Mouse (Mus musculus): Measurements from ENCODE around the gene Gpr22. TPM values are rescaled to one million over a fixed set of nuclear protein-coding genes. Genes with fewer than 3 reads are reported as not detected.
A peak's percentile ranks its signal among the peaks of the same experiment; 100 is the strongest.

The Gpr22 gene
- polyA plus RNA-seq, 1 experiment from 2014 or later: 1.1 TPM

GRCm38 (mm10) chr12:31712727-31713126 lies 1.0 kb downstream of the Gpr22 start:
- Histone ChIP-seq H3K27ac (replicated peaks) (no peak overlapping the region), H3K4me1 (peaks cover 2% of the 10 kb centered on the region; the same call in 1 of the 2 replicates), H3K27me3 (ENCODE audit: low read depth, poor library complexity, severe bottlenecking) (no peaks in the 10 kb centered on the region), H3K9me3 (replicated peaks) (no peaks in the 10 kb centered on the region), H3K4me3 (peak overlapping the region; percentile 14; the same call in 1 of the 2 replicates), H3K36me3 (no peaks in the 10 kb centered on the region)
- DNase-seq (ENCODE audit: low spot score): no peak
- WGBS: 92% methylated on average over 4 of the region's 4 CpGs

- no peak overlapping the region for H3K27ac ChIP-seq (replicated peaks)
- H3K4me1 ChIP-seq: peaks cover 2% of the 10 kb centered on the region; the same call in 1 of the 2 replicates
- H3K4me3 ChIP-seq: peak overlapping the region; percentile 7; the same call in 1 of the 2 replicates
- no peaks in the 10 kb centered on the region for H3K27me3 ChIP-seq (ENCODE audit: low read depth, poor library complexity, severe bottlenecking)
- no peaks in the 10 kb centered on the region for H3K36me3 ChIP-seq
- no peak for DNase-seq (ENCODE audit: low spot score)
- WGBS: 71% methylated on average over 5 of the region's 5 CpGs
- H3K9me3 ChIP-seq (replicated peaks): no peaks in the 10 kb centered on the region
These were observed 1.5 kb downstream of the Gpr22 start for GRCm38 (mm10) chr12:31712233-31712632.

- WGBS: 95% methylated on average over 6 of the region's 6 CpGs
- Histone ChIP-seq H3K4me3 (no peak overlapping the region), H3K27ac (replicated peaks) (no peak overlapping the region), H3K36me3 (no peaks in the 10 kb centered on the region), H3K9me3 (replicated peaks) (no peaks in the 10 kb centered on the region), H3K4me1 (peaks cover 2% of the 10 kb centered on the region; the same call in 1 of the 2 replicates), H3K27me3 (ENCODE audit: low read depth, poor library complexity, severe bottlenecking) (no peaks in the 10 kb centered on the region)
- no peak for DNase-seq (ENCODE audit: low spot score)
These were observed 4.1 kb downstream of the Gpr22 start for GRCm38 (mm10) chr12:31709665-31710064.

GRCm38 (mm10) chr12:31707531-31707930 lies 6.2 kb downstream of the Gpr22 start:
- DNase-seq (ENCODE audit: low spot score): no peak
- Histone ChIP-seq H3K27ac (replicated peaks) (no peak overlapping the region), H3K4me1 (no peaks in the 10 kb centered on the region), H3K9me3 (replicated peaks) (no peaks in the 10 kb centered on the region), H3K27me3 (ENCODE audit: low read depth, poor library complexity, severe bottlenecking) (no peaks in the 10 kb centered on the region), H3K4me3 (no peak overlapping the region), H3K36me3 (no peaks in the 10 kb centered on the region)
- WGBS: 74% methylated on average over 1 of the region's 1 CpGs

GRCm38 (mm10) chr12:31706168-31706567 lies 7.6 kb downstream of the Gpr22 start:
- Histone ChIP-seq H3K9me3 (replicated peaks) (no peaks in the 10 kb centered on the region), H3K27me3 (ENCODE audit: low read depth, poor library complexity, severe bottlenecking) (no peaks in the 10 kb centered on the region), H3K36me3 (no peaks in the 10 kb centered on the region), H3K27ac (replicated peaks) (no peak overlapping the region), H3K4me3 (no peak overlapping the region), H3K4me1 (no peaks in the 10 kb centered on the region)
- WGBS: 73% methylated on average over 2 of the region's 2 CpGs
- no peak for DNase-seq (ENCODE audit: low spot score)

GRCm38 (mm10) chr12:31703904-31704303 lies 9.8 kb downstream of the Gpr22 start:
- H3K27ac ChIP-seq (replicated peaks): no peak overlapping the region
- H3K36me3 ChIP-seq: no peaks in the 10 kb centered on the region
- H3K4me3 ChIP-seq: no peak overlapping the region
- 80% methylated on average over 6 of the region's 6 CpGs for whole genome bisulfite sequencing
- no peaks in the 10 kb centered on the region for H3K27me3 ChIP-seq (ENCODE audit: low read depth, poor library complexity, severe bottlenecking)
- no peak for DNase-seq (ENCODE audit: low spot score)
- H3K9me3 ChIP-seq (replicated peaks): no peaks in the 10 kb centered on the region
- no peaks in the 10 kb centered on the region for H3K4me1 ChIP-seq

GRCm38 (mm10) chr12:31701411-31701810 lies 12.3 kb downstream of the Gpr22 start:
- no peak for DNase-seq (ENCODE audit: low spot score)
- Histone ChIP-seq H3K9me3 (replicated peaks) (peaks cover 9% of the 10 kb centered on the region; the same call in 1 of the 2 replicates), H3K4me3 (no peak overlapping the region), H3K36me3 (peaks cover 19% of the 10 kb centered on the region), H3K27ac (replicated peaks) (no peak overlapping the region), H3K4me1 (no peaks in the 10 kb centered on the region), H3K27me3 (ENCODE audit: low read depth, poor library complexity, severe bottlenecking) (no peaks in the 10 kb centered on the region)
- 89% methylated on average over 5 of the region's 5 CpGs for WGBS

GRCm38 (mm10) chr12:31700623-31701347 lies 13.0 kb downstream of the Gpr22 start:
- Histone ChIP-seq H3K4me3 (no peak overlapping the region), H3K9me3 (replicated peaks) (peaks cover 9% of the 10 kb centered on the region; the same call in 1 of the 2 replicates), H3K36me3 (peaks cover 19% of the 10 kb centered on the region), H3K4me1 (no peaks in the 10 kb centered on the region), H3K27ac (replicated peaks) (no peak overlapping the region), H3K27me3 (ENCODE audit: low read depth, poor library complexity, severe bottlenecking) (no peaks in the 10 kb centered on the region)
- no peak for DNase-seq (ENCODE audit: low spot score)
- 69% methylated on average over 5 of the region's 5 CpGs for WGBS

GRCm38 (mm10) chr12:31693278-31693677 lies 20.5 kb downstream of the Gpr22 start:
- WGBS: 100% methylated on average over 1 of the region's 1 CpGs
- Histone ChIP-seq H3K27ac (replicated peaks) (no peak overlapping the region), H3K36me3 (peaks cover 18% of the 10 kb centered on the region), H3K27me3 (ENCODE audit: low read depth, poor library complexity, severe bottlenecking) (no peaks in the 10 kb centered on the region), H3K9me3 (replicated peaks) (peaks cover 9% of the 10 kb centered on the region; the same call in 1 of the 2 replicates), H3K4me3 (no peak overlapping the region), H3K4me1 (no peaks in the 10 kb centered on the region)
- DNase-seq (ENCODE audit: low spot score): no peak

GRCm38 (mm10) chr12:31686679-31687078 lies 27.1 kb downstream of the Gpr22 start:
- no peak overlapping the region for H3K4me3 ChIP-seq

GRCm38 (mm10) chr12:31667187-31667586 lies 46.6 kb downstream of the Gpr22 start:
- no peaks in the 10 kb centered on the region for H3K4me1 ChIP-seq
- no peak overlapping the region for H3K27ac ChIP-seq (replicated peaks)
- H3K9me3 ChIP-seq (replicated peaks): no peaks in the 10 kb centered on the region
- H3K36me3 ChIP-seq: peaks cover 67% of the 10 kb centered on the region
- H3K27me3 ChIP-seq (ENCODE audit: low read depth, poor library complexity, severe bottlenecking): no peaks in the 10 kb centered on the region
- WGBS: 55% methylated on average over 3 of the region's 3 CpGs
- H3K4me3 ChIP-seq: no peak overlapping the region
- DNase-seq (ENCODE audit: low spot score): no peak

More at GRCm38 (mm10) chr12:31686679-31687078, 27.1 kb downstream of the Gpr22 start:
- Histone ChIP-seq H3K27me3 (ENCODE audit: low read depth, poor library complexity, severe bottlenecking) (no peaks in the 10 kb centered on the region), H3K9me3 (replicated peaks) (no peaks in the 10 kb centered on the region), H3K4me1 (no peaks in the 10 kb centered on the region), H3K36me3 (no peaks in the 10 kb centered on the region), H3K27ac (replicated peaks) (no peak overlapping the region)
- DNase-seq (ENCODE audit: low spot score): no peak
- WGBS: 91% methylated on average over 3 of the region's 3 CpGs

GRCm38 (mm10) chr12:31665999-31666398 lies 47.7 kb downstream of the Gpr22 start:
- Histone ChIP-seq H3K4me1 (no peaks in the 10 kb centered on the region), H3K27me3 (ENCODE audit: low read depth, poor library complexity, severe bottlenecking) (no peaks in the 10 kb centered on the region), H3K4me3 (no peak overlapping the region), H3K9me3 (replicated peaks) (no peaks in the 10 kb centered on the region), H3K27ac (replicated peaks) (no peak overlapping the region), H3K36me3 (peaks cover 60% of the 10 kb centered on the region)
- 75% methylated on average over 6 of the region's 6 CpGs for WGBS
- no peak for DNase-seq (ENCODE audit: low spot score)
